Mouse (Mus musculus): ENCODE measurements around the gene Ccdc103.
A peak's percentile ranks its signal among the peaks of the same experiment; 100 is the strongest.

The Ccdc103 gene

GRCm38 (mm10) chr11:102893015-102893651, 12.1 kb downstream of the Ccdc103 start:
- peak; percentile 59 for DNase-seq

- no peak for DNase-seq
These were observed 13.7 kb downstream of the Ccdc103 start for GRCm38 (mm10) chr11:102894716-102895115.

GRCm38 (mm10) chr11:102895779-102896178, 14.8 kb downstream of the Ccdc103 start:
- no peak for DNase-seq

GRCm38 (mm10) chr11:102896641-102897040, 15.6 kb downstream of the Ccdc103 start:
- no peak for DNase-seq

- peak; percentile 75 for DNase-seq
These were observed 17.4 kb downstream of the Ccdc103 start for GRCm38 (mm10) chr11:102898408-102898807.

- peak; percentile 80 for DNase-seq
These were observed 19.8 kb downstream of the Ccdc103 start, which contains the start of gene Gfap for GRCm38 (mm10) chr11:102900763-102901162. Gene Gfap, minus strand, starts transcription at chr11:102900912.

GRCm38 (mm10) chr11:102901199-102901598, 20.2 kb downstream of the Ccdc103 start:
- no peak for DNase-seq

GRCm38 (mm10) chr11:102902107-102902506, 21.1 kb downstream of the Ccdc103 start:
- no peak for DNase-seq

- DNase-seq, result no peak
These were observed 22.6 kb downstream of the Ccdc103 start for GRCm38 (mm10) chr11:102903654-102904053.

- no peak for DNase-seq
These were observed 30.4 kb downstream of the Ccdc103 start for GRCm38 (mm10) chr11:102911376-102911775.

GRCm38 (mm10) chr11:102915380-102915779, 34.4 kb downstream of the Ccdc103 start:
- no peak for DNase-seq

- DNase-seq, result no peak
These were observed 37.1 kb downstream of the Ccdc103 start for GRCm38 (mm10) chr11:102918077-102918476.

GRCm38 (mm10) chr11:102921491-102921890, 40.5 kb downstream of the Ccdc103 start:
- no peak for DNase-seq

- DNase-seq, result peak; percentile 90
These were observed 43.8 kb downstream of the Ccdc103 start, which contains the start of gene Kif18b for GRCm38 (mm10) chr11:102924557-102925350. Gene Kif18b, minus strand, starts transcription at chr11:102925124.

- no peak for DNase-seq
These were observed 44.3 kb downstream of the Ccdc103 start for GRCm38 (mm10) chr11:102925351-102925717.

GRCm38 (mm10) chr11:102930672-102931071, 49.7 kb downstream of the Ccdc103 start:
- DNase-seq, result no peak

Measured in cerebellum, adult 8-10 months (tissue).